Mouse (Mus musculus): ENCODE measurements around the gene Foxk2.
A peak's percentile ranks its signal among the peaks of the same experiment; 100 is the strongest.
"Not testable (repeated sequence)": the region's sequence is repeated elsewhere in the genome, so short reads cannot be mapped to it uniquely, and the experiment has no call there.

Gene Foxk2

DNA sequence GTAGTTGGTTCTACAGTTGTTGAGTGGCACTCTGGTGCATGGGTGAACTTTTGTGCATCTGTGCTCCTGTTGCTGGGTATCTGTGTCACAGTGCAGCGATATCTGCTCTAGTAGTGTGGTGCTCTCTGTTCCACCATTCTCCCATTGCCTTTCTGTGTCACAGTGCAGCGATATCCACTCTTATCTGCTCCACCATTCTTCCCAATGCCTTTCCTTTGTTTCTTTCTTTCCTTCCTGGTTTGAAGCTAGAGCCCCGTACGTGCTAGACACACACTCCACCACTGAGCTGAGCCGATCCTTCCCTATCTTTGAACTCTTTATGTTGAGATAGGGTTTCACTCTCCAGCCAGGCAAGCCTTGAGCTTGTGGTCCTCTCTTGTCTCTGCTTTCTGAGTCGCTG lies 23.1 kb downstream of the Foxk2 start:
- no peak for DNase-seq

DNA sequence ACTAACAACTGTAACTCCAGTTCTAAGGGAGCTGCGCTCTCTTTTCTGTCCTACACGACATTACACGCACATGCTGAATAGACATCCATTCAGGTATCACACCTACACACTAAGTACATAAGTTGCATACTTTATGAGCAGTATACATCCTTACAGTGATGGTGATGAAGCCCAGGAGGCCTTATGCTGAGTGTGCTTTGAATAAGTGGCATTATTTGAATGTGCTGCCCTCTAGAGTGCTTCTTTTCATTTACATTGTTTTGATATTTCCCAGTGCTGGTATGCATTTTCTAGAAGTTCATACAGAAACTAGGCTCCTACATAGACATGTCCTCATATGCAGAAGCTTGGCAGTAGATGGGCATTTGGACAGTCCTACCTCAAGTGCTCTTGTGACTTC lies 30.1 kb downstream of the Foxk2 start:
- no peak for DNase-seq

GRCm38 (mm10) chr11:121294771-121295170 lies 35.0 kb downstream of the Foxk2 start:
- DNase-seq = no peak

GRCm38 (mm10) chr11:121298493-121298892 lies 38.7 kb downstream of the Foxk2 start:
- DNase-seq = no peak

DNA sequence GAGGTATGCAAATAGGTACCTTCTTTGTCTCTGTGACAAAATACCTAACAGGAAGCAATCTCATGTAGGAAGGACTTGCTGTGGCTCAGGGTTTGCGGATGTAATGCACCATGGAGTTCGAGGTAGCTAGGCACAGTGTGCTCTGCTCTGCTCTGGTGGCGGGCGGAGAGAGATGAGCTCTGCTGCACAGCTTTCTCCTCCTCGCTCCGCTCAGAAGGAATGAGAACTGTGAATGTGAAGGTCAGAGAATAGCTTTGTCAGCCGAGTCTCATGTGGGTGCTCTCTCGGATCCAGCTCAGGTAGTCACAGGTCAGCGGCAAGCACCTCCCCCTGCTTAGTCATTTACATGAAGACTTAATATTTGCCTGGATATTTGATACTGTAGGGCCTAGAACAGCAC lies 40.5 kb downstream of the Foxk2 start:
- no peak for DNase-seq

GRCm38 (mm10) chr11:121305371-121305770 lies 45.6 kb downstream of the Foxk2 start:
- no peak for DNase-seq

DNA sequence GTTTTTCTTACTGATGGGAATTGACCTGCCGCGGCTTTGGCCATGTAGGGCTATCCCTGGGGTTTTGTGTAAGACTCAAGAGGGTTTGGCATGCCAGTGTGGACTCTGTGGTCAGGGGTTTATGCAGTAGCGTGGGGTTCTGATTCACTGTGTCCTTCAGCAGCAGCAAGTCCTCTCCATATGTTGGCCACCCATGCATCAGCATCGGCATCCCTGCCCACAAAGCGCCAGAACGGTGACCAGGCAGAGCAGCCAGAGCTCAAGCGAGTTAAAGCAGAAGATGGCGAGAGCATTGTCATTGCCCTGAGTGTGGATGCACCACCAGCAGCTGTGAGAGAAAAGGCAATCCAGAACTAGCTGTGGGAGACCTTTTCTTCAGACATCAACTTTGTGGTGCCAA lies 46.8 kb downstream of the Foxk2 start:
- no peak for DNase-seq

GRCm38 (mm10) chr11:121307712-121308111 lies 47.9 kb downstream of the Foxk2 start:
- DNase-seq = not testable (repeated sequence)

DNA sequence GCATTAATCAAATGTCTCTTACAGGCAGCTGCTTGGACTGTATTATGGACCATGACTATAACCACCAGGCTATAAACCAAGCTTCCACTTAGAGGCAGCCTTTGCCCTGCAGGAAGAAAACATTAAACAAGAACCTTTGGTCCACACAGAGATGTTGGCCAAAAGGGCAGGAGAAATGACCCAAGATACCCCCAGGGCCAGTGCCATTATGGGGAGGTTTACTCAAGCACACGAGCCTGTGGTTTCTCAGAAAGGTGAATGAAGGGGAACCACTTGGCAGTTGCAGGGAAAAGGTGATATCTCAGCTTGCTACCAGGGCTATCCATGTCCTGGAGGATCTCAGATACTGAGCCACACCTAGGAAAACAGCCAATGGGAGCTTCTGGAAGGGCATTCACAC lies 66.2 kb downstream of the Foxk2 start:
- DNase-seq = no peak

DNA sequence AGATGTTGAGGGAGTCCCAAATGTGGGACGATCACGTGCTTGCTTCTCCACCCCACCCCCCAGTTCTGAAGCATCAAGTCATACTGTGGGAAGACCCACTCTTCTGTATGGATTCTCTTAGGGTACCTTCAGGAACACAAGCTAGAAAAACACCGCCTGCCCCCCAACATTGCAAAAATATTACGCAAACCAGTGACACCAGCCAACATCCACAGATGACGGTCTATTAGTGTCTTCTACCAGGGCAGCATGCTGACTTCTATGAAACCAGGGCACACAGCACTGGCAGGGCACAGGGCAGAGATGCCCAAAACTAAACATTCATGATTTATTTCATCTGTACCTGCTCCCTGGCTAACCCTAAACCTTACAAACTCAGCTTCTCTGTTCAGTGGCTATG lies 66.9 kb downstream of the Foxk2 start:
- no peak for DNase-seq

DNA sequence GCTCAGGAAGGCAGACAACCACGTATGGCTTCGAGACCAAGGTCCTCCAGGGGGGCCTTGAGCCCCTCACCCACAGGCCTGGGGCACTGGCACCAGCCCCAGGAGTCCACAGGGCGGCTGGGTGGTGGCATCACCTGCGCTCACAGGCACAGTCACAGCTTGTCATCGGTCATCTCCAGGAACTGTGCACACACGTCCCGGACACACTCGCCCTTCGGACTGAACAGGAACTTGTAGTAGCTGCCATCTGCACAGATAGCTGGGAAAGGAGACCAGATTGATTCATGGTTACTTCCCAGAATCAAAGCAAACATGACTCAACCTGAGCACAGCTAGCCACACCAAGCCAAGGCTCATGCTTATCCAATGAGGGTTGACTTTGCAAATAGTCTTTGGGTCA lies 68.4 kb downstream of the Foxk2 start:
- no peak for DNase-seq

- no peak for DNase-seq
These were observed 68.8 kb downstream of the Foxk2 start for GRCm38 (mm10) chr11:121328619-121329018.

- DNase-seq = no peak
These were observed 71.9 kb downstream of the Foxk2 start for GRCm38 (mm10) chr11:121331641-121332040.

DNA sequence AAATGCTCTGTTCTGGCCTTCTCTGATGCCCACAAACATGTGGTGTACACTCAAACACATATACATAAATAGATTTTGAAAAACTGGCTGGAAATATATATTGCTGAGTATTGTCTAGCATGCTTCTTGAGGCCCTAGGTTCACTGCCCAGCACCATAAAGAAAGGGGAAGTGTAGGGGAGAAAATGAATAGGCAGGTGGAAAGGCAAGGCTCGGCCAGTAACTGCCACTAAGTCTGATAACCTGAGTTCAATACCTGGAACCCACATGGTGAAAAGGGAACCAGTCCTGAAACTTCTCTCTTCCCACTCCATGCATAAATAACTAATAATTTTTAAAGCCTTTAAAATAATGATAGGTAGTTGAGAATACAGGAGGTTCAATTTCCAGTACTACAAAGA lies 79.9 kb downstream of the Foxk2 start:
- no peak for DNase-seq

DNA sequence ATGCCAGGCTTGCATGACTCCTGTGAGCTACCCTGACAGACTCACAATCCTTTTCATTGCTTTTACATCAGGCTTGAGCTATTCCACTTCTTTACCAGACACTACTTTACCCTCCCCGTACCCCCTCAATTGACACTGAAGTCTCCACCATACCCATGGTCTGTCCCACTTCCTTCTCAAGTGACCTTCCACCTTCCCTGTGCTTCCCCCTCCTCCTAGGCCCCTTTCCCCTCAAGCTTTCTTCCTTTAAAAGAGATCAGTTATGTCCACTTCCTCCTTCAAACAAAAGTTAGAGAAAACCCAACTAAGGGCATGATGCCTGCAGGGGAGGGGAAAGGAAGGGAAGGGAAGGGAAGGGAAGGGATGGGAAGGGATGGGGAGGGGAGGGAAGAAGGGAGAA lies 80.5 kb downstream of the Foxk2 start:
- no peak for DNase-seq

DNA sequence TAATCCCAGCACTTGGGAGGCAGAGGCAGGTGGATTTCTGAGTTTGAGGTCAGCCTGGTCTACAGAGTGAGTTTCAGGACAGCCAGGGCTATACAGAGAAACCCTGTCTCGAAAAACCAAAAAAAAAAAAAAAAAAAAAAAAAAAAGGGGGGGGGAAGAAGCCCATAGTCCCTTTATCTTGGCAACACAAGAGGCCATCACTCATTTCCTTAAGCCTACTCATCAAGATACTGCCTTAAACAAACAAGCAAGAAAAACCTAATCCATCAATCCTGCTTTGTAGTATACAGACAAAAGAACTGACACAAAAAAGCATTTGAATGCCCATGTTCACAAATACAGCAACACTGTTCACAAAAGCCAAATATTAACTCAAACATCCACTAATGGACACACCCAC lies 82.6 kb downstream of the Foxk2 start:
- DNase-seq = not testable (repeated sequence)

DNA sequence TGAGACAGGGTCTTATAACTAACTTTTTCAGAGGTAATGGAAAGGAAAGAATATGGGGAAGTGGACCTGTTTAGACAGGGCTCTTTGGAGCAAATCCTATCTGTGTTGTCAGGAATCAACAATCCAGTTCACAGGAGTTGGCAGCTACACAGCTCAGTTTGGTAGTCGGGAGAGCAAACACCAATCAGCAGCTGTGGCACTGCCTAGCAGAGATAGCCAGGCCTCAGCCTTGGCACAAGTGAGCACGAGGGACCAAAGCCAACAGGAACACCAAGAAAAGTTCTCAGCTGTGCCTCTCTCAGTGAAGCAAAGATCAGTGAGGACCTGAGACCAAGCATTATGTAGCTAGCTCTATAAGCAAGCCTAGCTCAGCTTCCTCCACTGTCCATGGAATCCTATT lies 87.2 kb downstream of the Foxk2 start:
- DNase-seq = no peak

- DNase-seq = no peak
These were observed 88.4 kb downstream of the Foxk2 start for GRCm38 (mm10) chr11:121348166-121348565.

GRCm38 (mm10) chr11:121348727-121349126 lies 88.9 kb downstream of the Foxk2 start:
- DNase-seq = not testable (repeated sequence)

DNA sequence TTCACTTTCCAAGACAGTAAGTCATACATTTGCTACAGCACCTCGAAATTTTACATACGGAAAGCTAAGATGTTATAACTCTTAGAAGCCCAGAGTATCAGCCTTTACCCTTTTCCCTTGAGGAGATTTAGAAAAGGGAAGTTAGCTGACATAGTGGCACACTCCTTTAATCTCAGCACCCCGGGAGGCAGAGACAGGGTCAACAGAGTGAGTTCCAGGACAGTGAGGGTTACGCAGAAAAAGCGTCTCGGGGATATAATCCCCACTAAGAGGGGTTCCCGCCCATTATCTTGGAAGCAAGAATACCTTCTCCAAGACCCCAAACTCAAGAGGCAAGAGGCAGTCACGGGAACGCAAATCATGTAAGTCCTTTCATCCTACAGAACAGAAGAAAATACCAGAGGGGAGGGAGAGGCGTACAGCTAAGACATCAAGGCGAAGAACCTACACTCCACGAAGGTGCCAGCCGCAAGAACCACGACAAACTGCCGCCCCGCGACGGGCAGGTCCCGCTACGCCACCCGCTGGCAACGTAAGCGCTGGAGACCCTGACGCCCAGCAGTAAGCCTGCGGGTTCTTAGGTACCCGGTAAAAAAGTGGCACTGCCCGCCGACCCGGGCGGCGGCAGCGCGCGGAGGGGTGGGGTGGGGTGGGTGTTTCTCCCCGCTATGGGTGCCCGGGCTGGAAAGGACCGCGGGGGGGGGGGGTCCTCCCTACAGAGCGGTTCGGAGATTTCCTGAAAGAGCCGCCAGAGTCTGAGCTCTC lies 93.7 kb downstream of the Foxk2 start:
- peak; percentile 42 for DNase-seq

DNA sequence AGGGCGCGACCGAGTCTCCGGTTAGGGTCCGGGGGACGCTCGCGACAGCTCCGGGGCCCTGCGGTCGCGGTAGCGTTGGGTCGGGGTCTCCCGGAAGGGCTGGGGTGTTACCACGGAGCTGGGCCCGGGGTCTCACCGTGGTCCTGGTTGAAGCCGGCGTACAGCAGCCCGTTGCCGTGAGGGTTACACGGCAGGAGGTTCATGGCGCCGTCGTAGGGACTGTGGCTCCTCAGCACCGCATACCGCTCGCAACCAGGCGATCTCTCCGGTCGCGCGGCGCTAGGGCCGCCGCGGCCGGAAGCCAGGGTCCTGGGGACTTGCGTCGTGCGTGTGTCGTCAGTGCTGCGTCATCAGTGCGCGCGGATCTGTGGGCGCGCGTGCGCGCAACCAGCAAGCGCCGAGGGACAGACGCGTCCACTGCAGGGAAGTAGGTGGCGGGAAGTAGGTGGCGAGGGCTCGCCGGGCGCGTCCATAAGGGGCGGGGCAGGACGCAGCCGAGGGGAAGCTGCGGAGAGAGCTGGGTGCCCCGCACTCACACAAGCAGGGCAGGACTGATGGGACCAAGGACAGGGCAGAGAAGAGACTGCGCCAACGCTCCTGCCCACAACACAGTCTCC lies 94.4 kb downstream of the Foxk2 start, which contains the start of gene Wdr45b:
Wdr45b (minus strand) TSS at position 355 of the 617 bp plus-strand sequence.
- DNase-seq = peak; percentile 99
